ENCODE assay signal across 2 mouse cellular contexts in the genomic region with DNA sequence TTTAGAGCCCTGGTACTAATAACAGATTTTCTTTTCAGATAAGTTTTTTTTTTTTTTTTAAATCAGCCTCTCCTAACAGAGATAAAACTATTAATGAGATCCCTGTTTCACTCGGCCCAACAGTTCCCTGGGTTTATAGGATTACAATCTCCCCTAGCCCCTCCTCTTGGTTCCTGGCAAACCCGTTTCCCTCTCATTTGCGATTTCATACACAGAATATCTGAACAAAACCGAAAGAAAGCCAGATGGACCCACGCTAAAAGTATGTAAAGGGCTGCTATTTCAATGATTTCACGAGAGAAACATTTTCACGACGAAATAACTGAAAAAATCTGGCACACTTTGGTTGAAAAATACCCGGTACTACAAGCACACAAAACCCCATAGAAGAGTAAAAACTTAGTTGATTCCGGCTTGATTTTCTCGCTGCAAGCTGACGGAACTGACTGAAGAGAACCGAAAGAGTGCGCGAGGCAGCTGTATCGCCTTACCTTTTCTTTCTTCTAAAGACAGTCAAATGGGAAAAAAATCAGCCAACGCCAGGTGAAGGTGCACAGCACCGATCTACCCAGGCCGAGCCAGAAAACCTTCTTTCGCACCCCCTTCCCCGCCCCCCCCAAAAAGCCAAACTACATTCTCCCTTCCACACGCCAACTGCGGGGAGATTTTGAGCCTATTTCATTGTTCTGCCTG.
TF ChIP-seq lines count a peak whose summit lies in the region.

No protein-coding gene starts in this region.

TF ChIP-seq in C2C12, 6 proteins besides CTCF, POLR2A, EP300 and RAD21 (continued from another document):
- TF ChIP-seq USF1 (IDR thresholded peaks at IDR 0.05; ENCODE audit: low read depth): no peak

TF ChIP-seq in CH12.LX, 34 proteins besides CTCF, POLR2A, EP300 and RAD21 (continued from another document):
- TF ChIP-seq TBP (conservative IDR thresholded peaks at IDR 0.05; ENCODE audit: low read depth, low read length) (0 out of 2 replicates have a peak, but pooled peaks have one; percentile 45), KAT2A (IDR thresholded peaks at IDR 0.05; ENCODE audit: insufficient replicate concordance, low read length) (no peak), IRF4 (IDR thresholded peaks at IDR 0.05; ENCODE audit: low read depth, low read length) (peak; percentile 41; the same call in 1 of the 2 replicates), USF1 (IDR thresholded peaks at IDR 0.05; ENCODE audit: low read depth, low read length) (no peak)
TF ChIP-seq in CH12.LX: peak in this region for 2.
